Mouse (Mus musculus) embryonic stem cell, embryonic (primary cell): ENCODE measurements around the gene Ciz1.

Experiments used
- CTCF ChIA-PET, 4 experiments: fragments of 300-600 bp in 2 of 4; fragments of 350-600 bp in 2 of 4; sonication (Branson Sonifier 250); formaldehyde crosslinking; loops; one replicate each; lab custom pipeline; 2022; ENCODE audit warnings: inconsistent platforms in 2 of 4; lab: Charles Lee
- POLR2A ChIA-PET, 4 experiments: fragments of 300-600 bp in 2 of 4; fragments of 350-600 bp in 2 of 4; sonication (Branson Sonifier 250); formaldehyde crosslinking; loops; one replicate each; lab custom pipeline; 2022; ENCODE audit warnings: antibody characterized with exemption in 4 of 4, inconsistent platforms in 1 of 4; lab: Charles Lee

The Ciz1 gene

DNA sequence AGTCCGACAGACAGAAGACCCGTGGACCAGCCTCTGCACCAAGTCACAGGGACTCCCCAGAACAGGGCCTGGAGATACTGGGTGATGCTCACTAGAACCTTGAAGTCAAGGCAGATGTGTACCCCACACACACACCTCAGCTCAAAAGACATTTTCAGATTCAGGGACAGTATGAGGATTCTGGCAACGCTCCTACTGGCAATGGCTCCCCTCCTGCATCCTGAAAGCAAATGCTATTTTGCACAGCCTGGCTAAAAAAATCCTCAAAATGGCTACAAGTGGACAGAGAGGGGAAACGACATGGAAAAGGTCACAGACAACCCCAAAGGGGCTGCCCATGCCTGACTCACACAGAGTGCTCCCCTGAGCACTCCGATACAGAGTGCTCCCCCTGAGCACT, 20.0 kb upstream of the Ciz1 start:
- CTCF ChIA-PET = no interaction called here
- POLR2A ChIA-PET = interaction anchor here in 1 of 4 experiments (1.1 kb wide), 1 partner anchor 9 kb away, joined by 3 read pairs; no protein-coding TSS in a partner anchor

- CTCF ChIA-PET = interaction anchor here (0.6 to 1.9 kb wide), 8 partner anchors 28 to 548 kb away, joined by 3 to 5 read pairs (median 4); no protein-coding TSS in a partner anchor
- POLR2A ChIA-PET = interaction anchor here in 1 of 4 experiments (1.2 kb wide), 1 partner anchor 13 kb away, joined by 3 read pairs; no protein-coding TSS in a partner anchor
These were observed 16.2 kb upstream of the Ciz1 start for GRCm38 (mm10) chr2:32335888-32336287.

GRCm38 (mm10) chr2:32339912-32340642, 12.1 kb upstream of the Ciz1 start:
- ChIA-PET CTCF (interaction anchor here in 2 of 4 experiments (0.6 to 1.6 kb wide), 4 partner anchors 32 to 79 kb away, joined by 3 to 10 read pairs (median 3); no protein-coding TSS in a partner anchor), POLR2A (interaction anchor here in 3 of 4 experiments (0.8 to 1.7 kb wide), 5 partner anchors 9 to 28 kb away, joined by 3 to 6 read pairs (median 4); partner anchors contain the start of gene Ciz1 (in 1 of the 3))

- POLR2A ChIA-PET = interaction anchor here in 2 of 4 experiments (0.5 to 1.7 kb wide), 4 partner anchors 8 to 12 kb away, joined by 3 to 6 read pairs (median 4); no protein-coding TSS in a partner anchor
These were observed 11.1 kb upstream of the Ciz1 start for GRCm38 (mm10) chr2:32340836-32341633.

DNA sequence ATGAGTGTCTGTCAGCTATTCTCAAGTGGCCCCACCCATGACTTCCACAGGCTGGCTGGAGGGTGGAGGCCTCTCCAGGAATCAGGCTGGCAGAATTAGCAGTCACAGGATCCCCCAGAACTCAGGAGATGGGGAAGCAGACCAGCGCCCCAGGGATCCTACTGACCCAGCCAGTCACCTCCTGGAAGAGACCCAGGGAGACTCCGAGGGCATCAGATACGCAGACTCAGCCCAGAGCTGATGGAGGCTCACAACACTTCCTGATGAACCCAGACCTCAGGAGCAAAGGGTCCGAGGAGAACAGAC, 10.5 kb upstream of the Ciz1 start:
- POLR2A ChIA-PET = interaction anchor here in 2 of 4 experiments (0.5 to 1.8 kb wide), 3 partner anchors 9 to 33 kb away, joined by 3 to 4 read pairs (median 3); no protein-coding TSS in a partner anchor

More at GRCm38 (mm10) chr2:32340836-32341633, 11.1 kb upstream of the Ciz1 start:
- CTCF ChIA-PET = interaction anchor here in 1 of 4 experiments (0.7 to 1.6 kb wide), 2 partner anchors 33 to 36 kb away, joined by 3 to 10 read pairs; no protein-coding TSS in a partner anchor

GRCm38 (mm10) chr2:32342039-32342438, 10.1 kb upstream of the Ciz1 start:
- CTCF ChIA-PET = interaction anchor here in 1 of 4 experiments (0.5 kb wide), 1 partner anchor 175 kb away, joined by 5 read pairs; no protein-coding TSS in a partner anchor
- POLR2A ChIA-PET = interaction anchor here in 2 of 4 experiments (0.6 to 2.0 kb wide), 4 partner anchors 11 to 500 kb away, joined by 3 to 7 read pairs (median 4); partner anchors contain the start of genes Ciz1 (in 1 of the 2) and Dnm1 (in 1 of the 2)

More for the DNA sequence above, 10.5 kb upstream of the Ciz1 start:
- CTCF ChIA-PET = no interaction called here

GRCm38 (mm10) chr2:32342539-32343350, 9.4 kb upstream of the Ciz1 start:
- POLR2A ChIA-PET = interaction anchor here in 2 of 4 experiments (0.6 to 2.0 kb wide), 3 partner anchors 10 to 499 kb away, joined by 3 to 7 read pairs (median 4); partner anchors contain the start of genes Ciz1 (in 1 of the 2) and Dnm1 (in 1 of the 2)
- CTCF ChIA-PET = interaction anchor here in 1 of 4 experiments (0.5 kb wide), 1 partner anchor 176 kb away, joined by 5 read pairs; no protein-coding TSS in a partner anchor

GRCm38 (mm10) chr2:32343351-32343671, 8.8 kb upstream of the Ciz1 start:
- CTCF ChIA-PET = no interaction called here
- POLR2A ChIA-PET = interaction anchor here in 1 of 4 experiments (1.8 to 2.0 kb wide), 2 partner anchors 9 to 35 kb away, joined by 4 to 7 read pairs; partner anchors contain the start of genes Ciz1 and Dnm1

DNA sequence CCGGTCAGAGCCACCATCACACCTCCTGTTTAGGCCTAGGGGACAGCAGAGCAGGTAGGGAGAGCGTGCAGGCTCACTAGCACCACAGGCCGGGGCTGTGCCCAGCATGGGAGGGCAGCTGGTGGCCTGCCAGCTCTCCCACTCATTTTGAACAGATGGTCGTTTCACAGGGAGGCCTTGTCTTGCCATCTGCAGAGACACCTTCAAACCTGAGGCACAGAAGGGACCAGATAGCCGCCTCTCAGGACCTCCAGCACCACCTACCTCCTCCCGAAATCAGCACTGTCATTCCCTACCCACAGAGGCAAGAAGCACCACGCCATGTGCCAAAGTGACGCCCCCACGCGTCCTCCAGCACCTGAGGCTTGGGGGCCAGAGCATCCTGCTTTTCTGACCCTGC, 8.1 kb upstream of the Ciz1 start:
- ChIA-PET CTCF (interaction anchor here in 1 of 4 experiments (0.6 kb wide), 1 partner anchor 20 kb away, joined by 4 read pairs; no protein-coding TSS in a partner anchor), POLR2A (interaction anchor here in 2 of 4 experiments (0.5 to 1.0 kb wide), 3 partner anchors 14 to 663 kb away, joined by 3 to 4 read pairs (median 3); no protein-coding TSS in a partner anchor)

DNA sequence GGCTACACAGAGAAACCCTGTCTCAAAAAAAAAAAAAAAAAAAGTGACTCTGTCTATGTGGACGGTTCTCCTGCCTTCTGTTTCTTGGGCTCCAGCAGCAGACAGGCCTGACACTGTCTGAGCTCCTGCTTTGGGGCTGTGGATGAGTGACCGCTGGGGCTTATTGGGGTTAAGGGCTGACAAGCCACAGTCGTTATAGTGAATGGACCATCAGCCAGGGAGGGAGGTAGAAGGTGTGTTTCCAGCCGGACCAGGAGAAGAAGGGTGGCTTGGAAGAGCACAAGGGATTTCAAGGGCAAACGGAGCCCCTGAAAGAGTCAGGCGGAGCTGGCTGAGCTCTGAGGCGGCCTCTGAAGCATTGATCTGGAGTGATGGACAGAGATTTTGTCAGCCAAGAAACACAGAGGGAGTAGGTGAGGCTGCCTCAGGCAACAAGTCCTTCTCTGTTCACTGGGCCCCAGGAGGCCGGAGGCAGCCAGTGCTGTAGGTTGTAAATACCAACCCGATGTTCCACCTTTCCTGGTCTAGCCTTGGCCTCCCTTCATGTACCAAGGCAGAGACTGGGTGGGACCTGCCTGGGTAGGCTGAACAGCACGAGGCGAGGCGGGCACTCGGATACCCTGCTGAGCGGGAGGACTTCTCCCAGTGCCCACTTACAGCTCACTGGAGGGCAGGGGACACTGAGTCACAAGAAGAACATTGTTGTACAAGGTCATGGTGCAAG, 7.4 kb upstream of the Ciz1 start:
- ChIA-PET POLR2A (interaction anchor here (0.5 to 1.0 kb wide), 6 partner anchors 12 to 663 kb away, joined by 3 to 6 read pairs (median 3); no protein-coding TSS in a partner anchor), CTCF (interaction anchor here in 2 of 4 experiments (0.6 to 0.7 kb wide), 2 partner anchors 20 to 219 kb away, joined by 3 to 4 read pairs; no protein-coding TSS in a partner anchor)

DNA sequence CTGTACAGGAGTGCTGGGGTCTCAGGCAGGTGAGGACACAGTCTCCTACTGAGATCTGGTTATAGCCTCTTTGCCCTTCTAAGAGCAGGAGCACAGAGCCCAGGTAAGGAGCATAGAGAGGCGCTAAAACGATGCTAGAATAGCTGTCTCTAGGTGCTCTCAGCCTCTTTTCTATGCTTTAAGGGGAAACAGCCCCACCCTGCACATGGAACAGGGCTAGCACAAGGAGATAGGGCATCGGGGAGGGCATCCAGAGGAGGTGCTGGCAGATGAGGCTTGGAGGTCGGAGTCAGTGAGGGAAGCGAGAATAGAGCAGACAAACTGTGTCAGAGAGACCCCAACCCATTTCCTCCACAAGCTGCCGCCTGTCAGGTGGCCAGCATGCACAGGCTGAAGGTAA, 5.1 kb upstream of the Ciz1 start:
- ChIA-PET CTCF (no interaction called here), POLR2A (interaction anchor here in 1 of 4 experiments (0.6 kb wide), 1 partner anchor 338 kb away, joined by 3 read pairs; no protein-coding TSS in a partner anchor)

DNA sequence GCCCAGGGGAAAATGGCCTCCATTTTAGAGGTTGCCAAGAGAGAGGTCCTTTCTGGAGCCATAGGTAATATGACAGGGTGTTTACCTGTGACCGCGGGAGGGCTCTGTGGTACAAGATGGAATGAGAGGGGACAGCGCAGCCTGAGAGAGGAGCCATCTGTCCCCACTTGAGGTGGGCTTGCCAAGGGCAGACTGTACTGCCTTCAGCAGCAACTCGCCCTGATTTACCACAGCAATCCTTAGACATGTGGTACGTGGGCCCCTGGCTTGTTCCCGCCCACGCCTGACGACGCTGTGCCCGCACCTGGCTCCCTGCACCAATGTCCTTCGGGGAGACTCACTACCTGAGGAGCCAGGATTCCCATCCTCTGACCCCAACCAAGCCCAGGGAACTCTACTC, 3.8 kb upstream of the Ciz1 start:
- ChIA-PET POLR2A (interaction anchor here in 2 of 4 experiments (1.1 to 1.8 kb wide), 4 partner anchors 8 to 147 kb away, joined by 3 to 4 read pairs (median 4); no protein-coding TSS in a partner anchor), CTCF (interaction anchor here in 1 of 4 experiments (1.0 kb wide), 1 partner anchor 56 kb away, joined by 3 read pairs; no protein-coding TSS in a partner anchor)

- ChIA-PET POLR2A (interaction anchor here in 3 of 4 experiments (1.0 to 2.5 kb wide), 9 partner anchors 9 to 175 kb away, joined by 3 to 7 read pairs (median 4); partner anchors contain the start of gene Swi5 (in 1 of the 3)), CTCF (interaction anchor here (0.6 to 1.3 kb wide), 6 partner anchors 11 to 545 kb away, joined by 3 to 6 read pairs (median 3); no protein-coding TSS in a partner anchor)
These were observed 2.4 kb upstream of the Ciz1 start for GRCm38 (mm10) chr2:32349625-32350255.

DNA sequence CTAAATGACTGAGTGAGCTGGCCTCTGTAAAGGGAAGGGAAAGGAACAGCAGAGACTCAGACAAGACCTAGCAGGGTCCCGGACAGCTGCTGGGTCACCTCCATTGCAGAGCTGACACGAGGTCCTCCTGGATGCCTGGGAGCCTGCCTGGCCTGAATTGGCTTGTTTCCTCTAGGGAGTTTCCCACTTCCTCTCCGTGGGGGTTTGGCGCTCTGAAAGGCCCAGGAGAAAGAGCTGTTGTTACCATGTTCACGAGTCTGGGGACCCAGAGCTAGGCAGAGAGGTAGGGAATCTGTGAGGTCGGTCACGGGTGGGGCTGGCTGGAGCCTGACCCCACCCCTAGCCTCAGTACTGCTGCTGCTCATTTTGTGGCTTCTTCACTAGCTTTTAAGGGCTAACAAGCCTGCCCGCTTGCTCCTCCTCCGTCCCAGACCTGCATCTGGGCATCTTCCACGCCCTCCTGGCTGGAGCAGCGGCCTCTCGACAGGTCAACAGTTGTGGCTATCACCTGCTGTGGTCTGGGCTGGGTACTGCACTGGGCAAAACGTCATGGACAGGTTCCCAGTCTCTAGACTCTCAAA, 1.6 kb upstream of the Ciz1 start:
- ChIA-PET POLR2A (interaction anchor here in 3 of 4 experiments (0.7 to 2.5 kb wide), 9 partner anchors 8 to 354 kb away, joined by 3 to 7 read pairs (median 4); partner anchors contain the start of genes 1110008P14Rik (in 1 of the 3) and Swi5 (in 1 of the 3)), CTCF (interaction anchor here in 3 of 4 experiments (0.6 to 1.8 kb wide), 9 partner anchors 10 to 436 kb away, joined by 3 to 6 read pairs (median 3); no protein-coding TSS in a partner anchor)

DNA sequence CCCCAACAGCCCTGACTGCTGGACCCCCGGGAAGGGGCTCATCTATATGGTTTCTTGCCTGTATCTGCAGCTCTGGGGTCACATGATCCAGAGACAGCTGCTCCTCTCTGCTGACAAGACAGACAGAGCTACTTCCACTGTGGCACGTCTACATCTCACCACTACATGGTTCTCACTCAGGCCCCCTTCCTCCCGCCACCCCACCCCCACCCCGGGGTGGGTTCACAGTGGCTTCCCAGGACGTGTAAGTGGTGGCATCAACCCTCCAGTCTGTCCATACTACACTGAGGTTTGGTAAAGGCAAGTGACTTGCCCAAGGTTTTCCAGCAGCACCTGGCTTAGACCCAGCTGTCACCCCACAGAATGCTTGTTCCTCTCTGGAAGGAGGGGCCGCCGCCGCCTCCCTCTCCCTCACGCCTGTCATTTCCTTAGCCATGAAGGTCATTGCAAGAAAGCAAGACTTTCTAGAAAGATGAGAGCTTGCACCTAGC, 611 bp upstream of the Ciz1 start:
- CTCF ChIA-PET = interaction anchor here in 2 of 4 experiments (1.1 to 1.8 kb wide), 4 partner anchors 9 to 91 kb away, joined by 3 to 9 read pairs (median 4); no protein-coding TSS in a partner anchor
- POLR2A ChIA-PET = interaction anchor here in 3 of 4 experiments (0.8 to 2.5 kb wide), 7 partner anchors 9 to 177 kb away, joined by 3 to 7 read pairs (median 4); partner anchors contain the start of genes 1110008P14Rik (in 2 of the 3) and Swi5 (in 1 of the 3)
